Mouse (Mus musculus): ENCODE measurements at regions not wholly inside any gene's neighbourhood (a gene's known extent, or its start where the extent isn't known, plus 50 kb on each side); places are given as distances from the start of the nearest gene placed in this dataset.

GRCm38 (mm10) chr9:68592976-68593375 lies 60.6 kb upstream of the Rora start:
- no peak for TF ChIP-seq CTCF (IDR thresholded peaks at IDR 0.05; ENCODE audit: control insufficient read depth, insufficient read depth, insufficient replicate concordance, low read depth, low read length)
- TF ChIP-seq POLR2A (IDR thresholded peaks at IDR 0.05; ENCODE audit: control insufficient read depth, low read depth, low read length), result no peak

Measured in testis, adult 2 months (tissue).